Mouse (Mus musculus): ENCODE data around the gene Atxn1. TPM values are rescaled to one million over a fixed set of nuclear protein-coding genes. Genes with fewer than 3 reads are reported as not detected.

The Atxn1 gene
- total and polyA plus RNA-seq, 3 experiments: 0.39 to 1.1 TPM; not detected in 1

DNA sequence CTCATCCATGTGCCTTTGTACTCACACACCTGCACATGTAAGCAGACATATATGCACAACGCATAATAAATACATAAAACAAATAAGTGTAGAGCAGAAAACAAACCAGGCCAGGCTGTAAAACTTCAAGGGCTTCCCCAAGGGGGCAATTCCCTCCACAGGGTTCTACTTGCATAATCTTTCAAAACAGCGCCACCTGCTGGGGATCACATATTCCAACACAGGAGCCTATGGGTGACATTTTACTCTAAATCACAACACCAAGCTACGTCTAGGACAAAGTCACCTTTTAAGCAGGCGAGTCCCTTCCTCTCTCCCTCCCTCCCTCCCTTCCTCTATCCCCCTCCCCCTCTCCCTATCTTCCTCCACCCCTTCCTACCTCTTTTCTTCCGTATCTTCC lies 356.2 kb downstream of the Atxn1 start:
- Histone ChIP-seq H3K4me3 (ENCODE audit: control insufficient read depth in 1 of 2, insufficient read depth in 1 of 2, low read depth in 2 of 2, low read length in 2 of 2) (no peak overlapping the region), H3K4me1 (ENCODE audit: control insufficient read depth in 1 of 2, insufficient read depth in 2 of 2, low read length in 2 of 2) (no peaks in the 10 kb centered on the region), H3K9ac (ENCODE audit: control insufficient read depth, low read depth, low read length, poor library complexity, severe bottlenecking) (no peak overlapping the region), H3K27me3 (ENCODE audit: control insufficient read depth in 1 of 2, insufficient read depth in 2 of 2, low read length in 2 of 2) (no peaks in the 10 kb centered on the region), H3K79me2 (ENCODE audit: control insufficient read depth, insufficient read depth, low read length, poor library complexity) (no peaks in the 10 kb centered on the region), H3K9me3 (replicated peaks; ENCODE audit: insufficient read depth, low read length) (no peaks in the 10 kb centered on the region), H3K36me3 (ENCODE audit: control insufficient read depth in 1 of 2, insufficient read depth in 2 of 2, low read length in 2 of 2) (no peaks in the 10 kb centered on the region), H3K27ac (ENCODE audit: control insufficient read depth, low read depth, low read length) (no peak overlapping the region)
- DNase-seq (ENCODE audit: low read depth, low spot score): peak; percentile 18
- TF ChIP-seq USF1 (IDR thresholded peaks at IDR 0.05; ENCODE audit: low read depth, low read length) (no peak), MAX (IDR thresholded peaks at IDR 0.05; ENCODE audit: low read length) (no peak), RAD21 (IDR thresholded peaks at IDR 0.05; ENCODE audit: low read depth, low read length) (no peak), JUND (IDR thresholded peaks at IDR 0.05; ENCODE audit: low read depth, low read length) (no peak), ZC3H11A (IDR thresholded peaks at IDR 0.05; ENCODE audit: low read depth, low read length) (no peak), ZNF384 (IDR thresholded peaks at IDR 0.05; ENCODE audit: low read depth, low read length) (no peak), MXI1 (IDR thresholded peaks at IDR 0.05; ENCODE audit: low read depth, low read length) (no peak), CTCF (IDR thresholded peaks at IDR 0.05 in 2 of 3, conservative IDR thresholded peaks at IDR 0.05 in 1 of 3; ENCODE audit: control insufficient read depth in 1 of 3, insufficient read depth in 1 of 3, low read depth in 2 of 3, low read length in 3 of 3, poor library complexity in 1 of 3, severe bottlenecking in 1 of 3) (peak; percentile 6 to 27 (median 23); a peak in 3 of 6 replicates)

- H3K27me3 ChIP-seq (ENCODE audit: control insufficient read depth in 1 of 2, insufficient read depth in 2 of 2, low read length in 2 of 2): no peaks in the 10 kb centered on the region
- TF ChIP-seq MAX (IDR thresholded peaks at IDR 0.05; ENCODE audit: low read length): no peak
- no peak for TF ChIP-seq NELFE (IDR thresholded peaks at IDR 0.05; ENCODE audit: low read depth, low read length)
- TF ChIP-seq POLR2A (IDR thresholded peaks at IDR 0.05; ENCODE audit: control insufficient read depth in 1 of 2, insufficient read depth in 1 of 2, low read depth in 1 of 2, low read length in 2 of 2, poor library complexity in 1 of 2): no peak
- no peak for TF ChIP-seq MAFK (IDR thresholded peaks at IDR 0.05; ENCODE audit: borderline replicate concordance, low read depth, low read length)
- no peak for TF ChIP-seq RAD21 (IDR thresholded peaks at IDR 0.05; ENCODE audit: low read depth, low read length)
- no peak for TF ChIP-seq TAL1 (IDR thresholded peaks at IDR 0.05; ENCODE audit: low read length)
- no peak for TF ChIP-seq ZNF384 (IDR thresholded peaks at IDR 0.05; ENCODE audit: low read depth, low read length)
- TF ChIP-seq POLR2AphosphoS5 (IDR thresholded peaks at IDR 0.05; ENCODE audit: borderline replicate concordance, low read depth, low read length): no peak
- no peak for TF ChIP-seq KAT2A (conservative IDR thresholded peaks at IDR 0.05; ENCODE audit: low read depth, low read length)
- TF ChIP-seq TBP (IDR thresholded peaks at IDR 0.05; ENCODE audit: low read depth, low read length): no peak
- no peak for TF ChIP-seq CTCF (IDR thresholded peaks at IDR 0.05 in 2 of 3, conservative IDR thresholded peaks at IDR 0.05 in 1 of 3; ENCODE audit: control insufficient read depth in 1 of 3, insufficient read depth in 1 of 3, low read depth in 2 of 3, low read length in 3 of 3, poor library complexity in 1 of 3, severe bottlenecking in 1 of 3)
These were observed 356.9 kb downstream of the Atxn1 start for GRCm38 (mm10) chr13:45607946-45608345.

GRCm38 (mm10) chr13:45603636-45604035 lies 361.2 kb downstream of the Atxn1 start:
- no peaks in the 10 kb centered on the region for H3K9me3 ChIP-seq (replicated peaks; ENCODE audit: insufficient read depth, low read length)
- H3K27me3 ChIP-seq (ENCODE audit: control insufficient read depth in 1 of 2, insufficient read depth in 2 of 2, low read length in 2 of 2): no peaks in the 10 kb centered on the region
- H3K27ac ChIP-seq (ENCODE audit: control insufficient read depth, low read depth, low read length): no peak overlapping the region
- H3K9ac ChIP-seq (ENCODE audit: control insufficient read depth, low read depth, low read length, poor library complexity, severe bottlenecking): no peak overlapping the region
- no peaks in the 10 kb centered on the region for H3K4me1 ChIP-seq (ENCODE audit: control insufficient read depth in 1 of 2, insufficient read depth in 2 of 2, low read length in 2 of 2)
- H3K36me3 ChIP-seq (ENCODE audit: control insufficient read depth in 1 of 2, insufficient read depth in 2 of 2, low read length in 2 of 2): no peaks in the 10 kb centered on the region
- H3K4me3 ChIP-seq (ENCODE audit: control insufficient read depth in 1 of 2, insufficient read depth in 1 of 2, low read depth in 2 of 2, low read length in 2 of 2): no peak overlapping the region
- no peak for DNase-seq (ENCODE audit: low read depth, low spot score)
- H3K79me2 ChIP-seq (ENCODE audit: control insufficient read depth, insufficient read depth, low read length, poor library complexity): no peaks in the 10 kb centered on the region
- TF ChIP-seq NRF1 (IDR thresholded peaks at IDR 0.05; ENCODE audit: insufficient read depth, low read depth, low read length, poor library complexity, severe bottlenecking): no peak
- TF ChIP-seq POLR2AphosphoS2 (IDR thresholded peaks at IDR 0.05; ENCODE audit: low read length): no peak
- no peak for TF ChIP-seq GABPA (IDR thresholded peaks at IDR 0.05; ENCODE audit: low read depth, low read length)
- TF ChIP-seq TAL1 (IDR thresholded peaks at IDR 0.05; ENCODE audit: low read length): no peak
- no peak for TF ChIP-seq ZNF384 (IDR thresholded peaks at IDR 0.05; ENCODE audit: low read depth, low read length)
- TF ChIP-seq ZC3H11A (IDR thresholded peaks at IDR 0.05; ENCODE audit: low read depth, low read length): no peak
- TF ChIP-seq MXI1 (IDR thresholded peaks at IDR 0.05; ENCODE audit: low read depth, low read length): no peak
- TF ChIP-seq ZMIZ1 (IDR thresholded peaks at IDR 0.05; ENCODE audit: low read depth, low read length): no peak
- TF ChIP-seq EP300 (IDR thresholded peaks at IDR 0.05; ENCODE audit: low read depth in 1 of 2, low read length in 2 of 2): no peak
- TF ChIP-seq CTCF (IDR thresholded peaks at IDR 0.05 in 2 of 3, conservative IDR thresholded peaks at IDR 0.05 in 1 of 3; ENCODE audit: control insufficient read depth in 1 of 3, insufficient read depth in 1 of 3, low read depth in 2 of 3, low read length in 3 of 3, poor library complexity in 1 of 3, severe bottlenecking in 1 of 3): no peak
- TF ChIP-seq SMC3 (IDR thresholded peaks at IDR 0.05; ENCODE audit: low read depth, low read length): no peak
- TF ChIP-seq HCFC1 (IDR thresholded peaks at IDR 0.05; ENCODE audit: low read depth, low read length): no peak
- no peak for TF ChIP-seq MAFK (IDR thresholded peaks at IDR 0.05; ENCODE audit: borderline replicate concordance, low read depth, low read length)
- no peak for TF ChIP-seq UBTF (IDR thresholded peaks at IDR 0.05; ENCODE audit: borderline replicate concordance, insufficient read depth, low read depth, low read length)
- no peak for TF ChIP-seq USF1 (IDR thresholded peaks at IDR 0.05; ENCODE audit: low read depth, low read length)
- TF ChIP-seq ETS1 (IDR thresholded peaks at IDR 0.05; ENCODE audit: low read depth, low read length): no peak
- TF ChIP-seq JUND (IDR thresholded peaks at IDR 0.05; ENCODE audit: low read depth, low read length): no peak

More at GRCm38 (mm10) chr13:45607946-45608345, 356.9 kb downstream of the Atxn1 start:
- no peak for DNase-seq (ENCODE audit: low read depth, low spot score)
- Histone ChIP-seq H3K9me3 (replicated peaks; ENCODE audit: insufficient read depth, low read length) (no peaks in the 10 kb centered on the region), H3K4me3 (ENCODE audit: control insufficient read depth in 1 of 2, insufficient read depth in 1 of 2, low read depth in 2 of 2, low read length in 2 of 2) (no peak overlapping the region), H3K79me2 (ENCODE audit: control insufficient read depth, insufficient read depth, low read length, poor library complexity) (no peaks in the 10 kb centered on the region), H3K4me1 (ENCODE audit: control insufficient read depth in 1 of 2, insufficient read depth in 2 of 2, low read length in 2 of 2) (no peaks in the 10 kb centered on the region), H3K9ac (ENCODE audit: control insufficient read depth, low read depth, low read length, poor library complexity, severe bottlenecking) (no peak overlapping the region), H3K36me3 (ENCODE audit: control insufficient read depth in 1 of 2, insufficient read depth in 2 of 2, low read length in 2 of 2) (no peaks in the 10 kb centered on the region), H3K27ac (ENCODE audit: control insufficient read depth, low read depth, low read length) (no peak overlapping the region)
